Mouse (Mus musculus): ENCODE data around the gene Foxp1. TPM values are rescaled to one million over a fixed set of nuclear protein-coding genes. Genes with fewer than 3 reads are reported as not detected.

The Foxp1 gene
- total RNA-seq, 2 experiments from 2014 or later: 142 TPM

GRCm38 (mm10) chr6:99073303-99074271 is 448.9 kb downstream of the Foxp1 start:
- intact Hi-C loops (cut with DNase I): no loop called here
- DNase-seq (ENCODE audit: low spot score in 2 of 2): no peak

- no peak for DNase-seq (ENCODE audit: low spot score in 2 of 2)
- intact Hi-C loops (cut with DNase I): no loop called here
Measured at GRCm38 (mm10) chr6:99070710-99071109, 451.8 kb downstream of the Foxp1 start.

- no peak for DNase-seq (ENCODE audit: low spot score in 2 of 2)
- intact Hi-C loops (cut with DNase I): no loop called here
Measured at GRCm38 (mm10) chr6:99069726-99070125, 452.8 kb downstream of the Foxp1 start.

GRCm38 (mm10) chr6:99065569-99066353 is 456.8 kb downstream of the Foxp1 start:
- intact Hi-C loops (cut with DNase I): no loop called here
- no peak for DNase-seq (ENCODE audit: low spot score in 2 of 2)

- no peak for DNase-seq (ENCODE audit: low spot score in 2 of 2)
- intact Hi-C loops (cut with DNase I): no loop called here
Measured at GRCm38 (mm10) chr6:99063982-99064484, 458.5 kb downstream of the Foxp1 start.

- no peak for DNase-seq (ENCODE audit: low spot score in 2 of 2)
- intact Hi-C loops (cut with DNase I): no loop called here
Measured at GRCm38 (mm10) chr6:99062931-99063330, 459.6 kb downstream of the Foxp1 start.

GRCm38 (mm10) chr6:99058688-99059087 is 463.8 kb downstream of the Foxp1 start:
- intact Hi-C loops (cut with DNase I): no loop called here

GRCm38 (mm10) chr6:99057113-99057553 is 465.4 kb downstream of the Foxp1 start:
- intact Hi-C loops (cut with DNase I): no loop called here
- no peak for DNase-seq (ENCODE audit: low spot score in 2 of 2)

More at GRCm38 (mm10) chr6:99058688-99059087, 463.8 kb downstream of the Foxp1 start:
- no peak for DNase-seq (ENCODE audit: low spot score in 2 of 2)

GRCm38 (mm10) chr6:99056379-99056778 is 466.1 kb downstream of the Foxp1 start:
- intact Hi-C loops (cut with DNase I): no loop called here
- no peak for DNase-seq (ENCODE audit: low spot score in 2 of 2)

GRCm38 (mm10) chr6:99053998-99054397 is 468.5 kb downstream of the Foxp1 start:
- intact Hi-C loops (cut with DNase I): no loop called here
- no peak for DNase-seq (ENCODE audit: low spot score in 2 of 2)

- no peak for DNase-seq (ENCODE audit: low spot score in 2 of 2)
- intact Hi-C loops (cut with DNase I): no loop called here
Measured at GRCm38 (mm10) chr6:99053111-99053510, 469.4 kb downstream of the Foxp1 start.

GRCm38 (mm10) chr6:99051724-99052123 is 470.8 kb downstream of the Foxp1 start:
- intact Hi-C loops (cut with DNase I): no loop called here
- DNase-seq (ENCODE audit: low spot score in 2 of 2): no peak

- intact Hi-C loops (cut with DNase I): no loop called here
- DNase-seq (ENCODE audit: low spot score in 2 of 2): no peak
Measured at GRCm38 (mm10) chr6:99050288-99051006, 472.1 kb downstream of the Foxp1 start.

- intact Hi-C loops (cut with DNase I): no loop called here
- DNase-seq (ENCODE audit: low spot score in 2 of 2): no peak
Measured at GRCm38 (mm10) chr6:99047322-99047721, 475.2 kb downstream of the Foxp1 start.

GRCm38 (mm10) chr6:99045845-99046788 is 476.4 kb downstream of the Foxp1 start:
- DNase-seq (ENCODE audit: low spot score in 2 of 2): no peak
- intact Hi-C loops (cut with DNase I): no loop called here

- intact Hi-C loops (cut with DNase I): no loop called here
Measured at GRCm38 (mm10) chr6:99043932-99044664, 478.4 kb downstream of the Foxp1 start.

GRCm38 (mm10) chr6:99043226-99043625 is 479.3 kb downstream of the Foxp1 start:
- DNase-seq (ENCODE audit: low spot score in 2 of 2): no peak
- intact Hi-C loops (cut with DNase I): no loop called here

More at GRCm38 (mm10) chr6:99043932-99044664, 478.4 kb downstream of the Foxp1 start:
- peak in 1 of 2 experiments; percentile 43 for DNase-seq (ENCODE audit: low spot score in 2 of 2)
